Mouse (Mus musculus): ENCODE measurements around the gene Pdcd6.

DNA sequence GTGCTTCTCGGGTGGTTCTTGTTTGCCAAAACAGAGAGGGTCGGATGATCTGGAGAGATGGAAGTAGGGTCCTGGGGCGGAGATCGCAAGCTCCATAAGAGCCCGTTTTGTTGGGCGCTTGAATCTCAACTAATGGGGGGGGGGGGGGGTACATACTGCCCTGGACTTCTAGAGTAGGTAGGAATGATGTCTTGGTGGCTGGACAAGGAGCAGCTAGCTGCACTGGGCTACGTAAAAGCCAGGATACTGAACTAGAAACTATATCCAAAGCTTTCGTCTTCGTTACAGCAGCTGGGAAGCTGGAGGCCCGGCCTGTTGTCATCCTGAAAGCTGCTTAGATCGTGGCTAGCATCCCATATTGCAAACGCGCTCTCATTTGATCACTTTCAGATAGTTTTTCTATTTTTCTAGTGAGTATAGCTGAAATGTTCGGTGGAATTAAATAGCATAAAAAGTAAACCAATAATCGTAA is 33.1 kb upstream of the Pdcd6 start:
- TF ChIP-seq CTCF (IDR thresholded peaks at IDR 0.05; ENCODE audit: borderline replicate concordance, control insufficient read depth, extremely low read depth, insufficient read depth, low read length, poor library complexity) (0 out of 2 replicates have a peak, but pooled peaks have one; percentile 6), POLR2A (IDR thresholded peaks at IDR 0.05; ENCODE audit: control insufficient read depth, extremely low read depth, insufficient read depth, low read length, poor library complexity) (no peak)

Measured in thymus, adult 2 months (tissue).